Mouse (Mus musculus) CH12F3 (cell line): ENCODE results near the gene Pafah1b3.

Experiments used
- in situ Hi-C: fragments of 300-500 bp; cut with MboI; formaldehyde crosslinking; loops from 2 replicates; pipeline ENCODE4 v1.14.3; 2020; ENCODE audit warnings: low sequenced_read_pairs

Pafah1b3 gene

GRCm38 (mm10) chr7:25246079-25246758 lies 51.6 kb downstream of the Pafah1b3 start:
- in situ Hi-C loops: no loop called here
